Mouse (Mus musculus) spleen, adult 2 months (tissue): ENCODE results near the gene Fkrp.

Source experiments
- CTCF ChIP-seq: fragments of 200-500 bp; IDR thresholded peaks from 2 replicates; pipeline ENCODE4 v1.5.1; 2011; ENCODE audit warnings: mild to moderate bottlenecking, inconsistent platforms; ENCODE audit not compliant: insufficient read depth, insufficient read length, insufficient replicate concordance; ENCODE audit errors: extremely low read depth
- POLR2A ChIP-seq: fragments of 200-500 bp; IDR thresholded peaks from 2 replicates; pipeline ENCODE4 v1.6.1; 2011; ENCODE audit warnings: low read depth, low read length, inconsistent platforms

GRCm38 (mm10) chr7:16809739-16810138 is 6.8 kb downstream of the Fkrp start:
- TF ChIP-seq POLR2A (no peak), CTCF (peak; percentile 75; the same call in 1 of the 2 replicates)
